Mouse (Mus musculus): ENCODE measurements around the gene Arpc3.

GRCm38 (mm10) chr5:122344260-122344659 lies 47.4 kb upstream of the Arpc3 start:
- TF ChIP-seq CTCF (IDR thresholded peaks at IDR 0.05; ENCODE audit: control insufficient read depth, insufficient read depth, low read length) (peak; percentile 97), POLR2A (IDR thresholded peaks at IDR 0.05; ENCODE audit: borderline replicate concordance, control insufficient read depth, low read depth, low read length) (no peak)

Data from bone marrow, adult 2 months (tissue).